Mouse (Mus musculus): Measurements from ENCODE around the gene Irf2bp1.

GRCm38 (mm10) chr7:18993036-18993435 is 10.8 kb upstream of the Irf2bp1 start:
- TF ChIP-seq ZC3H11A (IDR thresholded peaks at IDR 0.05; ENCODE audit: low read depth, low read length) = no peak
- no peak for TF ChIP-seq BHLHE40 (IDR thresholded peaks at IDR 0.05; ENCODE audit: low read depth, low read length)
- no peak for TF ChIP-seq CTCF (conservative IDR thresholded peaks at IDR 0.05 in 1 of 2, IDR thresholded peaks at IDR 0.05 in 1 of 2; ENCODE audit: low read depth in 2 of 2, low read length in 2 of 2)
- no peak for TF ChIP-seq NRF1 (IDR thresholded peaks at IDR 0.05; ENCODE audit: low read depth, low read length)
- TF ChIP-seq TCF12 (IDR thresholded peaks at IDR 0.05; ENCODE audit: low read depth, low read length) = no peak
- TF ChIP-seq POLR2A (IDR thresholded peaks at IDR 0.05; ENCODE audit: low read depth, low read length) = no peak
- TF ChIP-seq EP300 (IDR thresholded peaks at IDR 0.05; ENCODE audit: low read length) = no peak
- TF ChIP-seq HCFC1 (IDR thresholded peaks at IDR 0.05; ENCODE audit: low read depth, low read length) = no peak

All from CH12.LX (cell line).